Mouse (Mus musculus) neural tube, embryonic 15.5 days (tissue): Measurements from ENCODE around the gene Rbms3. TPM values are rescaled to one million over a fixed set of nuclear protein-coding genes. Genes with fewer than 3 reads are reported as not detected.

Source experiments
- ATAC-seq: fragments of 200-750 bp; cut with Nextera tagmentation; 2 replicates; pipeline ENCODE4 v1.8.0; 2017; ENCODE audit warnings: mild to moderate bottlenecking, moderate TSS enrichment, moderate library complexity; ENCODE audit not compliant: low FRiP score
- H3K27ac ChIP-seq: fragments of 300-500 bp; sonication (generic); replicated peaks from 2 replicates; pipeline ENCODE4 v1.5.1; 2015; ENCODE audit warnings: mild to moderate bottlenecking, inconsistent platforms
- H3K27me3 ChIP-seq: fragments of 300-500 bp; sonication (generic); replicated peaks from 2 replicates; pipeline ENCODE4 v1.6.1; 2015; ENCODE audit warnings: inconsistent platforms
- H3K36me3 ChIP-seq: fragments of 300-500 bp; sonication (generic); 2 replicates; pipeline ENCODE4 v1.6.1; 2015; ENCODE audit warnings: inconsistent platforms
- H3K4me1 ChIP-seq: fragments of 300-500 bp; sonication (generic); 2 replicates; pipeline ENCODE4 v1.6.1; 2015; ENCODE audit warnings: inconsistent platforms
- H3K4me2 ChIP-seq: fragments of 300-500 bp; sonication (generic); 2 replicates; pipeline ENCODE4 v1.6.1; 2015; ENCODE audit warnings: inconsistent platforms, mild to moderate bottlenecking, moderate library complexity
- H3K4me3 ChIP-seq: fragments of 300-500 bp; sonication (generic); replicated peaks from 2 replicates; pipeline ENCODE4 v1.5.1; 2015; ENCODE audit warnings: mild to moderate bottlenecking, inconsistent platforms
- H3K9ac ChIP-seq: fragments of 300-500 bp; sonication (generic); replicated peaks from 2 replicates; pipeline ENCODE4 v1.6.1; 2015; ENCODE audit warnings: mild to moderate bottlenecking, inconsistent platforms
- H3K9me3 ChIP-seq: fragments of 300-500 bp; sonication (generic); replicated peaks from 2 replicates; pipeline ENCODE4 v1.6.1; 2016; ENCODE audit warnings: inconsistent platforms
- WGBS: fragments of 180-500 bp; shearing (Covaris S2); methylation state at CpG from one replicate; pipeline ENCODE4 v1.1.7; 2015; ENCODE audit warnings: mixed read lengths; 5-methylcytosine and 5-hydroxymethylcytosine counted together
- polyA plus RNA-seq: library from polyadenylated mRNA; unstranded; fragments of >200 nt; fragmentation: Nextera tagmentation; extraction: Ambion mirVana; gene quantifications from 2 replicates; pipeline ENCODE4 v1.2.1, GENCODE M21; 2015

Rbms3 gene
- polyA plus RNA-seq, 1 experiment from 2014 or later: 83.4 TPM

- WGBS: 77% methylated on average over 5 of the region's 5 CpGs
Observed at GRCm38 (mm10) chr9:116620434-116620833, 1009.3 kb downstream of the Rbms3 start.

GRCm38 (mm10) chr9:116618886-116619285 is 1010.8 kb downstream of the Rbms3 start:
- Histone ChIP-seq H3K27ac (no peak overlapping the region), H3K4me3 (no peak overlapping the region), H3K27me3 (no peaks in the 10 kb centered on the region), H3K9ac (no peak overlapping the region), H3K4me2 (no peak overlapping the region), H3K4me1 (peaks cover 10% of the 10 kb centered on the region), H3K36me3 (no peaks in the 10 kb centered on the region), H3K9me3 (no peaks in the 10 kb centered on the region)
- WGBS: 93% methylated on average over 5 of the region's 5 CpGs
- no peak for ATAC-seq

More at GRCm38 (mm10) chr9:116620434-116620833, 1009.3 kb downstream of the Rbms3 start:
- Histone ChIP-seq H3K4me1 (peaks cover 6% of the 10 kb centered on the region), H3K36me3 (no peaks in the 10 kb centered on the region), H3K27me3 (no peaks in the 10 kb centered on the region), H3K27ac (0 out of 2 replicates have a peak overlapping the region, but pooled peaks have one; percentile 0), H3K4me3 (no peak overlapping the region), H3K9me3 (no peaks in the 10 kb centered on the region), H3K9ac (no peak overlapping the region), H3K4me2 (no peak overlapping the region)
- no peak for ATAC-seq

- no peaks in the 10 kb centered on the region for H3K36me3 ChIP-seq
- no peaks in the 10 kb centered on the region for H3K27me3 ChIP-seq
- no peak overlapping the region for H3K9ac ChIP-seq
- no peak overlapping the region for H3K4me3 ChIP-seq
- H3K4me2 ChIP-seq: no peak overlapping the region
- H3K9me3 ChIP-seq: no peaks in the 10 kb centered on the region
- H3K4me1 ChIP-seq: peaks cover 5% of the 10 kb centered on the region; the same call in 1 of the 2 replicates
- ATAC-seq: no peak
- 87% methylated on average over 7 of the region's 7 CpGs for WGBS
- H3K27ac ChIP-seq: no peak overlapping the region
Observed at GRCm38 (mm10) chr9:116613276-116613675, 1016.4 kb downstream of the Rbms3 start.

GRCm38 (mm10) chr9:116596046-116596445 is 1033.7 kb downstream of the Rbms3 start:
- no peak for ATAC-seq
- Histone ChIP-seq H3K4me3 (no peak overlapping the region), H3K4me1 (no peaks in the 10 kb centered on the region), H3K27ac (no peak overlapping the region), H3K9me3 (no peaks in the 10 kb centered on the region), H3K9ac (no peak overlapping the region), H3K27me3 (no peaks in the 10 kb centered on the region), H3K36me3 (no peaks in the 10 kb centered on the region), H3K4me2 (no peak overlapping the region)
- 98% methylated on average over 10 of the region's 10 CpGs for WGBS

DNA sequence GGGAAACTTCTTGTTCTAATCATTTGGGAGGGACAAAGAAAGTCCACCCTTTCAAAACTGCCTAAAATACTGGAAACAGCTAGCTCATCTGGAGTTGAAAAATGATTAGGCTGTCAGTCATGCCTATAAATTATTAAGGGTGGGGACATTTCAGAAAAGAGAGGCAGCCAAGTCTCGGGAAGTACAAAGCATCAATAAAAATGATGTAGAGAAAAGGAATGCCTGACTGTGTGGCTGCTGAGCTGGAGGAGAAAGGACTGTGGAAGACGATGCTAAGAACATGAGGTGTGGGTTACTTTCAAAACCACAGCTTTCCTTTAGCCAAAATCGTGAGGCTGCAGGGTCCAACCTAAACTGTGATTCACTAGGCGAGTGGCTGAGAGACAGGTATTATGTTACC is 1037.2 kb downstream of the Rbms3 start:
- ATAC-seq: no peak
- no peak overlapping the region for H3K4me3 ChIP-seq
- no peaks in the 10 kb centered on the region for H3K27me3 ChIP-seq
- H3K9ac ChIP-seq: no peak overlapping the region
- H3K4me1 ChIP-seq: no peaks in the 10 kb centered on the region
- H3K4me2 ChIP-seq: no peak overlapping the region
- H3K9me3 ChIP-seq: no peaks in the 10 kb centered on the region
- 77% methylated on average over 4 of the region's 4 CpGs for WGBS
- H3K27ac ChIP-seq: no peak overlapping the region
- H3K36me3 ChIP-seq: no peaks in the 10 kb centered on the region

- Histone ChIP-seq H3K9ac (no peak overlapping the region), H3K27ac (no peak overlapping the region)
- 90% methylated on average over 9 of the region's 9 CpGs for WGBS
Observed at GRCm38 (mm10) chr9:116591071-116591470, 1038.6 kb downstream of the Rbms3 start.

DNA sequence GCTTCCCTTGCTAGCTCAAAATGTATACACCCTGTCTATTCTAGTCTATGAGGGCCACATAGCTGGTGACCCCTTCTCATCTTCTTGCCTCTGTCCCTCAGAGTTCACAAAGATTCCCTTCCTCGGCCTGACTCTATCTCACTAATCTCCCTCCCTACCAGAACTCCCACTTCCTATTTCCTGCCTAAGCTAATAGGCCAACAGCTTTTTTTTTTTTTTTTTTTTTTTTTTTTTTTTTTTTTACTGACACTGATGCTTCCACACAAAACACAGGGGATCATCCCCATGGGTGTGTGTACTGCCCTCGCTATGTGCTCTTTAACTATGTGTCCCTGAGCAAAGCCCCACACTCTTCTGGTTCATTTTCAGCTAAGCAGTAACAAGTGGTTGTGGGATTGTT is 1060.0 kb downstream of the Rbms3 start:
- Histone ChIP-seq H3K4me1 (no peaks in the 10 kb centered on the region), H3K4me2 (no peak overlapping the region), H3K4me3 (no peak overlapping the region), H3K9ac (no peak overlapping the region), H3K36me3 (no peaks in the 10 kb centered on the region), H3K27me3 (no peaks in the 10 kb centered on the region), H3K27ac (no peak overlapping the region), H3K9me3 (no peaks in the 10 kb centered on the region)
- ATAC-seq: no peak
- WGBS: 87% methylated on average over 2 of the region's 2 CpGs

More at GRCm38 (mm10) chr9:116591071-116591470, 1038.6 kb downstream of the Rbms3 start:
- H3K9me3 ChIP-seq: no peaks in the 10 kb centered on the region
- no peaks in the 10 kb centered on the region for H3K4me1 ChIP-seq
- no peaks in the 10 kb centered on the region for H3K27me3 ChIP-seq
- no peak overlapping the region for H3K4me2 ChIP-seq
- ATAC-seq: no peak
- H3K36me3 ChIP-seq: no peaks in the 10 kb centered on the region
- H3K4me3 ChIP-seq: no peak overlapping the region

- no peak overlapping the region for H3K9ac ChIP-seq
- 93% methylated on average over 7 of the region's 7 CpGs for WGBS
- H3K27ac ChIP-seq: no peak overlapping the region
- no peaks in the 10 kb centered on the region for H3K9me3 ChIP-seq
- H3K4me2 ChIP-seq: no peak overlapping the region
- H3K36me3 ChIP-seq: no peaks in the 10 kb centered on the region
- no peak for ATAC-seq
- H3K4me1 ChIP-seq: no peaks in the 10 kb centered on the region
- no peak overlapping the region for H3K4me3 ChIP-seq
- H3K27me3 ChIP-seq: no peaks in the 10 kb centered on the region
Observed at GRCm38 (mm10) chr9:116566711-116567110, 1063.0 kb downstream of the Rbms3 start.

- Histone ChIP-seq H3K27me3 (no peaks in the 10 kb centered on the region), H3K9ac (no peak overlapping the region), H3K4me2 (no peak overlapping the region), H3K9me3 (no peaks in the 10 kb centered on the region), H3K4me1 (peaks cover 10% of the 10 kb centered on the region), H3K36me3 (no peaks in the 10 kb centered on the region), H3K27ac (no peak overlapping the region), H3K4me3 (no peak overlapping the region)
- 93% methylated on average over 5 of the region's 5 CpGs for WGBS
- no peak for ATAC-seq
Observed at GRCm38 (mm10) chr9:116557781-116558180, 1071.9 kb downstream of the Rbms3 start.

DNA sequence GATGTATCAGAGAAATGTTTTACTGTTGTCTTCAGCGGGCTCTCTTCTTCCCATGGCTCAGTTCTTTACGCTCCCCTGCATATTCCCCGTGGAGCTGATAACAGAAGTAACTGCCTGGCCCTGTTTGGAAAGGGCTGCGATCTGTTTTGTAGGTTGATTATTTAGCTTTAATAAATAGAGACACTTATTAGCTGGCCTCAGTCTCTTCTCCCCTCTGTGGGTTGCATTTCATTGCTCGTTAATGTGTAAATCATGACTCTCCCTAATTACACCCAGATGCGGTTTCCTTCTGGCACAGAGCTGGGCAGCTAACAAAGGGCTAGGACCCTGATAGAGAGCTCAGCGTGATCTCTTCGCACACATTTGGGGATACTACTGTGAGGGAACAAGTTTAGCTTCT is 1073.1 kb downstream of the Rbms3 start:
- H3K9me3 ChIP-seq: no peaks in the 10 kb centered on the region
- no peaks in the 10 kb centered on the region for H3K27me3 ChIP-seq
- H3K4me1 ChIP-seq: peaks cover 10% of the 10 kb centered on the region
- H3K9ac ChIP-seq: no peak overlapping the region
- ATAC-seq: no peak; the same call in 1 of the 2 replicates
- no peak overlapping the region for H3K4me3 ChIP-seq
- WGBS: 17% methylated on average over 8 of the region's 8 CpGs
- H3K36me3 ChIP-seq: no peaks in the 10 kb centered on the region
- H3K27ac ChIP-seq: no peak overlapping the region
- H3K4me2 ChIP-seq: peak overlapping the region; percentile 3; the same call in 1 of the 2 replicates

DNA sequence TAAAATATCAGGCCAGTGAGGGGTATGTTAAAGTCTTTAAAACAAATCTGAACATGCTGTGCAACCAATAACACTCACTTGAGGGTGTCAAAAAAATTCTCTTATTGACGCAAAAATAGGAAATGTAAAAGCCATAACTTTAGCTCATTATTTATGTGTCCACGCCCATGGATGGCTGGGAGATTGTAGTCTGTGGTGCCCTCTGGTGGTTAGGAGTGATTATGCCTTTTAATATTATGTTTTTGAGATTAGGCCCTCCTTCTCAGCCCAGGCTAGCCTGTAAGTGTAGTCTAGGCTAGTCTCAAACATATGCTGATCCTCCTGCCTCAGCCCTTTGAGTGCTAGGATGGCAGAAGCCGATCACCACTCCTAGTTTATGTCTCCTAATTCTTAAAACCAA is 1076.5 kb downstream of the Rbms3 start:
- Histone ChIP-seq H3K36me3 (no peaks in the 10 kb centered on the region), H3K9me3 (no peaks in the 10 kb centered on the region), H3K27me3 (no peaks in the 10 kb centered on the region), H3K4me2 (no peak overlapping the region), H3K27ac (no peak overlapping the region), H3K4me3 (no peak overlapping the region), H3K9ac (no peak overlapping the region), H3K4me1 (peaks cover 10% of the 10 kb centered on the region)
- ATAC-seq: no peak
- WGBS: 90% methylated on average over 3 of the region's 3 CpGs

DNA sequence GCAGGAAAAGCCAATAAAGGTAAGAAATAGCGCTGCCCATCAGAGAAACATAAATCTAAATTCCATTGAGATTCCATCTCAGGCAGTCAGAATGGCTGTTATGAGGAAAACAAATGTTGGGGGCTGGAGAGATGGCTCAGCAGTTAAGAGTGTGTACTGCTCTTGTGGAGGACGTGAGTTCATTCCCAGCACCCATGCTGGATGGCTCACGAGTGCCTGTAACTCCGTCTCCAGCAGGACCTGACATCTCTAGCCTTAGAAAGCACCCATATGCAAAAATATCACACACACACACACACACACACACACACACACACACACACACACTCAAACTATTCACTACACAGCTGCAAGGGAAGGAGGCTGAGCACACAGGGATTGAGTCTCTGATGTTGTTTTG is 1083.6 kb downstream of the Rbms3 start:
- 77% methylated on average over 4 of the region's 4 CpGs for WGBS

DNA sequence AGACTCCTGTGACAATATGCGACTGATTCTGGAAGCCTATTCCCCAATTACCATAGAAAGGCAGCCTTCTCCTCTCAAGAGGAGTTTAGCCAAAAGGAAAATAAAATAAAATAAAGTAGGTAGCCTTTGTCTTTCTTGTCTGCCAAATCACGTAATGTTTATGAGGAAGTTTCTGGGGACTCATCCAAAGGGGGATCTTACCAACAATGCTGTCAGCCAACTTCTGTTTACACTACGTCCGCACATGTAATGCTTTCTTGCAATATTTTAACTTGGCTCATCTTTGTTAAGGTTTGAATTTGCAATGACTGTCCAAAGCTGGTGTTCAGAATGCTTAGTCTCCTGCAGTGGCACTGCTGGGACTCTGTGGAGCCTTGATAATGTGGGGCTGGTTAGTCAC is 1086.9 kb downstream of the Rbms3 start:
- H3K27me3 ChIP-seq: no peaks in the 10 kb centered on the region
- no peaks in the 10 kb centered on the region for H3K36me3 ChIP-seq
- ATAC-seq: no peak
- no peak overlapping the region for H3K9ac ChIP-seq
- H3K4me1 ChIP-seq: no peaks in the 10 kb centered on the region
- no peak overlapping the region for H3K4me2 ChIP-seq
- 0 out of 2 replicates have a peak, but pooled peaks cover 4% of the 10 kb centered on the region for H3K9me3 ChIP-seq
- H3K27ac ChIP-seq: no peak overlapping the region
- no peak overlapping the region for H3K4me3 ChIP-seq
- 78% methylated on average over 4 of the region's 4 CpGs for WGBS

More for the DNA sequence above, 1083.6 kb downstream of the Rbms3 start:
- Histone ChIP-seq H3K4me3 (no peak overlapping the region), H3K9me3 (0 out of 2 replicates have a peak, but pooled peaks cover 4% of the 10 kb centered on the region), H3K4me2 (no peak overlapping the region), H3K36me3 (no peaks in the 10 kb centered on the region), H3K9ac (no peak overlapping the region), H3K4me1 (no peaks in the 10 kb centered on the region), H3K27ac (no peak overlapping the region), H3K27me3 (no peaks in the 10 kb centered on the region)
- no peak for ATAC-seq
